Mouse (Mus musculus): ENCODE results near the gene Tpcn2. TPM values are rescaled to one million over a fixed set of nuclear protein-coding genes. Genes with fewer than 3 reads are reported as not detected.

Tpcn2 gene
- polyA plus RNA-seq, 1 experiment from 2014 or later: 1.5 TPM

- no peak for ATAC-seq
- H3K9ac ChIP-seq (ENCODE audit: low read depth, low read length): no peak overlapping the region
- no peaks in the 10 kb centered on the region for H3K27me3 ChIP-seq (ENCODE audit: control insufficient read depth, insufficient read depth, low read depth, low read length)
- no peak overlapping the region for H3K27ac ChIP-seq (ENCODE audit: low read length)
- H3K36me3 ChIP-seq (ENCODE audit: control insufficient read depth, insufficient read depth, low read length): no peaks in the 10 kb centered on the region
- H3K4me2 ChIP-seq (ENCODE audit: low read length): no peak overlapping the region
- WGBS: 81% methylated on average over 9 of the region's 9 CpGs
- H3K4me1 ChIP-seq (ENCODE audit: control insufficient read depth, insufficient read depth, low read length): no peaks in the 10 kb centered on the region
- no peaks in the 10 kb centered on the region for H3K9me3 ChIP-seq (replicated peaks; ENCODE audit: control insufficient read depth, low read length, poor library complexity, severe bottlenecking)
- H3K4me3 ChIP-seq (ENCODE audit: low read depth, low read length): no peak overlapping the region
Observed at GRCm38 (mm10) chr7:145219420-145219831, 64.4 kb downstream of the Tpcn2 start.

DNA sequence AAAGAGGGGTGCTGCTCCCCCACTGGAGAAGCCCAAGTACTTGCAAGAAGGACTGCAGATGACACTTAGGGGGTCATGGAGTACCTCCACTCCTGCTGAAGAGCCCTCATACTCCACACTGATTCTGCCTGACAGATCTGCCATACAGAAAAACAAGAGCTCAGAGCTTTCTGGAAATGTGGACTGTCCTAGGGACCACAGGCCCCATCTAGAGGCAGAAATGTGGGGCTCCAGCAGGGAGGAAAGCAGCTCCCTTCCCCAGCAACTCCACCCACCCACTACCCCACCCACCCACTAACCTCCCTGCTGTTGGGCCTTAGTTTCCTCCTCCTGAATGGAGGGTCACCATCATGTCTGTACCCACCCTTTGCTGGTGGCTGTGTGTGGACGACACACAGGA lies 67.2 kb downstream of the Tpcn2 start:
- Histone ChIP-seq H3K27me3 (ENCODE audit: control insufficient read depth, insufficient read depth, low read depth, low read length) (no peaks in the 10 kb centered on the region), H3K4me3 (ENCODE audit: low read depth, low read length) (no peak overlapping the region), H3K9ac (ENCODE audit: low read depth, low read length) (no peak overlapping the region), H3K27ac (ENCODE audit: low read length) (no peak overlapping the region), H3K4me2 (ENCODE audit: low read length) (no peak overlapping the region), H3K9me3 (replicated peaks; ENCODE audit: control insufficient read depth, low read length, poor library complexity, severe bottlenecking) (no peaks in the 10 kb centered on the region), H3K36me3 (ENCODE audit: control insufficient read depth, insufficient read depth, low read length) (no peaks in the 10 kb centered on the region), H3K4me1 (ENCODE audit: control insufficient read depth, insufficient read depth, low read length) (peaks cover under 1% of the 10 kb centered on the region; the same call in 1 of the 2 replicates)
- WGBS: 69% methylated on average over 1 of the region's 1 CpGs
- no peak for ATAC-seq

DNA sequence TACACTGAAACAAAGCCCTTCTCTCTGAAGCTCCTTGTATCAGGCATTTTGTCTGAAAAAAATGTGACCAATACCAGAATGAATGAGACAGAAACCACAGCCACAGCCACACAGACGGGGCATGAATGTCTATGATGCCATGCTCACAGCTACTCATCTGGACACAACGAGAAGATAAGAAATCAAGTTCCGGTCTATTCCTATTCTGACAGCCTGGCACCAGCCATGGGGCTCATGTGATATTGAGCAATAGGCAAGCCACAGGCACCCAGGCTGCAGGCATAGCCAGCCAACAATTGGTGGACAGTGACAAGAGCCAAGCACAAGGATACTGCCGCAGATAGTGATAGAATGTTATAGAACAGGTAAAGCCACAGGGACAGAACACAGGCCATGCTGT lies 68.3 kb downstream of the Tpcn2 start:
- 81% methylated on average over 4 of the region's 4 CpGs for WGBS
- no peak overlapping the region for H3K4me2 ChIP-seq (ENCODE audit: low read length)
- ATAC-seq: no peak
- no peak overlapping the region for H3K4me3 ChIP-seq (ENCODE audit: low read depth, low read length)
- H3K36me3 ChIP-seq (ENCODE audit: control insufficient read depth, insufficient read depth, low read length): no peaks in the 10 kb centered on the region
- no peaks in the 10 kb centered on the region for H3K9me3 ChIP-seq (replicated peaks; ENCODE audit: control insufficient read depth, low read length, poor library complexity, severe bottlenecking)
- H3K9ac ChIP-seq (ENCODE audit: low read depth, low read length): no peak overlapping the region
- H3K27me3 ChIP-seq (ENCODE audit: control insufficient read depth, insufficient read depth, low read depth, low read length): no peaks in the 10 kb centered on the region
- H3K4me1 ChIP-seq (ENCODE audit: control insufficient read depth, insufficient read depth, low read length): peaks cover 5% of the 10 kb centered on the region; the same call in 1 of the 2 replicates
- no peak overlapping the region for H3K27ac ChIP-seq (ENCODE audit: low read length)

GRCm38 (mm10) chr7:145211680-145212659 lies 71.8 kb downstream of the Tpcn2 start:
- Histone ChIP-seq H3K9ac (ENCODE audit: low read depth, low read length) (no peak overlapping the region), H3K36me3 (ENCODE audit: control insufficient read depth, insufficient read depth, low read length) (no peaks in the 10 kb centered on the region), H3K27me3 (ENCODE audit: control insufficient read depth, insufficient read depth, low read depth, low read length) (no peaks in the 10 kb centered on the region), H3K27ac (ENCODE audit: low read length) (peak overlapping the region; percentile 62; the same call in 1 of the 2 replicates), H3K4me2 (ENCODE audit: low read length) (no peak overlapping the region), H3K4me3 (ENCODE audit: low read depth, low read length) (no peak overlapping the region), H3K9me3 (replicated peaks; ENCODE audit: control insufficient read depth, low read length, poor library complexity, severe bottlenecking) (no peaks in the 10 kb centered on the region), H3K4me1 (ENCODE audit: control insufficient read depth, insufficient read depth, low read length) (peaks cover 5% of the 10 kb centered on the region; the same call in 1 of the 2 replicates)
- ATAC-seq: peak; percentile 83
- WGBS: 12% methylated on average over 14 of the region's 14 CpGs

DNA sequence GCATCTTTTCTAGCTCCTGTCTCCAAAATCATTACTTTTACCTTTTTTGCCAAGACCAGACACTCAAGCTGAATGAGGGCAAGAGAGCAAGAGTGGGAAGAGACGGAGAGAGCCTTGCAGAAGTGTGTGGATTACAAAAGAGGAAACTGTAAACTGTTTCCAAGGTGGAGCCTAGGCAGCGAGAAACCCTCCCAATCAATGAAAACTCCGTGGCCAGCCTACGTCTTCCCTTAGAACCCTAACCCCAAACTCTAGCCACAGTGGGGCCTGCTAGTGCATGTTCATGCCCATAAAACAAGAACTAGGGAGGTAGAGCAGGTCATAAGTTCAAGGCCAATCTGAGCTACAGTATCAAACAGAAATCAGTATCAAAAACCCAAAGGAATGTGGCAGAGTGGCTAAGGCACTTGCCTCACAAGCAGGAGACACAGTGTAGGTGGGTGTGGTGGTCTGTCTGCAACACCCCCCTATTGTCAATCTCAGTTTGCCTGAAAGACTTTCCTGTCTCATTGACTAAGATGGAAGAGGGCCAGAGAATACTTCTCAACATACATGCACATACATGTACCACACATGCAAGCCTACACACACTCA lies 73.2 kb downstream of the Tpcn2 start:
- Histone ChIP-seq H3K4me3 (ENCODE audit: low read depth, low read length) (no peak overlapping the region), H3K4me2 (ENCODE audit: low read length) (no peak overlapping the region), H3K9ac (ENCODE audit: low read depth, low read length) (no peak overlapping the region), H3K4me1 (ENCODE audit: control insufficient read depth, insufficient read depth, low read length) (peaks cover 16% of the 10 kb centered on the region), H3K27ac (ENCODE audit: low read length) (no peak overlapping the region), H3K36me3 (ENCODE audit: control insufficient read depth, insufficient read depth, low read length) (no peaks in the 10 kb centered on the region), H3K27me3 (ENCODE audit: control insufficient read depth, insufficient read depth, low read depth, low read length) (no peaks in the 10 kb centered on the region), H3K9me3 (replicated peaks; ENCODE audit: control insufficient read depth, low read length, poor library complexity, severe bottlenecking) (no peaks in the 10 kb centered on the region)
- ATAC-seq: no peak
- 63% methylated on average over 4 of the region's 4 CpGs for WGBS

DNA sequence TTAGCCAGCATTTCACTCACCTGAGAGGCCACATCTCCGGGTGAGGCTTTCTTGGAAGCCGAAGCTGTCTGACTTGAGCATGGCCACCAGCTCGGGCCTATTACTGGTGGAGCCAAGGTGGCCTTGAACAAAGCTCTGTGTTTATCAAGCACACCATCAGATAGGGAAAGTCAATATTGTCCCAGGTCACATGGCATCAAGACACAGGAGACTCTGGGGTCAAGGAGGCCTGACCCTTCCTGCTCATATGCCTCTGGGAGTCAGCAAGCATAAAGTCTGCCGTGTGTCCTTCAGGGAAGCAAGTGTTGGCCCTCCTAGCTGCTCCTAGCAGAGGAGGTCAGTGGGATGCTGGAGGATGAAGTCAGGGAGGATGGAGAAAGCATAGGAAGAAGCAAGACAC lies 75.8 kb downstream of the Tpcn2 start, which contains the start of gene 1810010D01Rik:
Gene 1810010D01Rik, minus strand, starts transcription at position 114 of the 400 bp plus-strand sequence.
- Histone ChIP-seq H3K27ac (ENCODE audit: low read length) (peak within 1 kb of the TSS; percentile 79), H3K9me3 (replicated peaks; ENCODE audit: control insufficient read depth, low read length, poor library complexity, severe bottlenecking) (no peaks in the 10 kb centered on the region), H3K36me3 (ENCODE audit: control insufficient read depth, insufficient read depth, low read length) (no peaks in the 10 kb centered on the region), H3K4me2 (ENCODE audit: low read length) (no peak within 1 kb of the TSS), H3K27me3 (ENCODE audit: control insufficient read depth, insufficient read depth, low read depth, low read length) (no peaks in the 10 kb centered on the region), H3K4me3 (ENCODE audit: low read depth, low read length) (no peak within 1 kb of the TSS), H3K4me1 (ENCODE audit: control insufficient read depth, insufficient read depth, low read length) (peaks cover 16% of the 10 kb centered on the region), H3K9ac (ENCODE audit: low read depth, low read length) (no peak within 1 kb of the TSS)
- no peak for ATAC-seq
- 90% methylated on average over 4 of the region's 4 CpGs for WGBS

- H3K4me3 ChIP-seq (ENCODE audit: low read depth, low read length): no peak overlapping the region
- no peak for ATAC-seq
- peak overlapping the region; percentile 75; the same call in 1 of the 2 replicates for H3K9ac ChIP-seq (ENCODE audit: low read depth, low read length)
- H3K27me3 ChIP-seq (ENCODE audit: control insufficient read depth, insufficient read depth, low read depth, low read length): no peaks in the 10 kb centered on the region
- H3K4me1 ChIP-seq (ENCODE audit: control insufficient read depth, insufficient read depth, low read length): peaks cover 16% of the 10 kb centered on the region
- no peaks in the 10 kb centered on the region for H3K36me3 ChIP-seq (ENCODE audit: control insufficient read depth, insufficient read depth, low read length)
- 42% methylated on average over 6 of the region's 6 CpGs for WGBS
- H3K4me2 ChIP-seq (ENCODE audit: low read length): 0 out of 2 replicates have a peak overlapping the region, but pooled peaks have one; percentile 43
- peak overlapping the region; percentile 79 for H3K27ac ChIP-seq (ENCODE audit: low read length)
- H3K9me3 ChIP-seq (replicated peaks; ENCODE audit: control insufficient read depth, low read length, poor library complexity, severe bottlenecking): no peaks in the 10 kb centered on the region
Observed at GRCm38 (mm10) chr7:145206801-145207200, 77.0 kb downstream of the Tpcn2 start.

DNA sequence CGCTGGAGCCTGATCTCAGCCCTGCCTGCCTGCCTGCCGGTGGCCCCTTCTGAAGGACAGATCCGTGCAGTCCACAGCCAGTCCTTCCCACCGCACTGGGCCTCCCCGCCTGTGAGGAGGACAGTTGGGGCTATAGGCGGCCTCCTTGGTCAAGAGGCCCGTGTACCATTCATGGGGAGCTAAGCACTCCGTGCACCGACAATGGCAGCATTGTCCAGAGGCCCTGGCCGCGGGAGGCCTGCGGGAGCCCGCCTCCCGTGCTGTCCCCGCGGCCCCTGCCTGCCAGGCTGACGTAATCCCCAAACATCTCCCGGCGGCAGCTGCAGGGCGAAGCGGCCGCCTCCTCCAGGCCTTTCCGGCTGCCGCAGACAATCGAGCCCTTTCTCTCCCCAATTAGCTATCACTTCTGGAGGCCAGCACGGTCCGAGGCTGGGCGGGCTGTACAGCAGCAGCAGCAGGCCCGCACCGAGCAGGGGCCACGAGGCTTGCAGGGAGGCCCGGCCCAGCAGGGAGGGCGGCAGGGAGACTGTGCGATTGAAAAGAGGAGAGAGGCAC lies 77.7 kb downstream of the Tpcn2 start:
- H3K4me3 ChIP-seq (ENCODE audit: low read depth, low read length): no peak overlapping the region
- WGBS: 2% methylated on average over 33 of the region's 34 CpGs
- peak overlapping the region; percentile 75 for H3K9ac ChIP-seq (ENCODE audit: low read depth, low read length)
- H3K27ac ChIP-seq (ENCODE audit: low read length): peak overlapping the region; percentile 79
- peak; percentile 93 for ATAC-seq
- no peaks in the 10 kb centered on the region for H3K36me3 ChIP-seq (ENCODE audit: control insufficient read depth, insufficient read depth, low read length)
- H3K9me3 ChIP-seq (replicated peaks; ENCODE audit: control insufficient read depth, low read length, poor library complexity, severe bottlenecking): 0 out of 2 replicates have a peak, but pooled peaks cover 3% of the 10 kb centered on the region
- peaks cover 13% of the 10 kb centered on the region for H3K4me1 ChIP-seq (ENCODE audit: control insufficient read depth, insufficient read depth, low read length)
- H3K4me2 ChIP-seq (ENCODE audit: low read length): peak overlapping the region; percentile 43
- H3K27me3 ChIP-seq (ENCODE audit: control insufficient read depth, insufficient read depth, low read depth, low read length): no peaks in the 10 kb centered on the region

Measured in midbrain, embryonic 16.5 days (tissue).